Mouse (Mus musculus): ENCODE data around the gene Scgb1b10.
"Not testable (repeated sequence)": the region's sequence is repeated elsewhere in the genome, so short reads cannot be mapped to it uniquely, and the experiment has no call there.

Scgb1b10 gene

GRCm38 (mm10) chr7:32100553-32100952, at the start of gene Scgb1b10:
Scgb1b10 (plus strand) TSS chr7:32100853.
- not testable (repeated sequence) for DNase-seq

Data from thymus, adult 18-20 months (tissue).